Mouse (Mus musculus): ENCODE measurements around the gene Mutyh.

GRCm38 (mm10) chr4:116840841-116841240, 33.3 kb downstream of the Mutyh start:
- TF ChIP-seq POLR2A (IDR thresholded peaks at IDR 0.05; ENCODE audit: borderline replicate concordance, low read depth, low read length) (no peak), CTCF (IDR thresholded peaks at IDR 0.05; ENCODE audit: low read depth, low read length) (no peak)
